Mouse (Mus musculus) lung, postnatal 10 days (tissue): ENCODE data around the gene Snx17.
"Not testable (repeated sequence)": the region's sequence is repeated elsewhere in the genome, so short reads cannot be mapped to it uniquely, and the experiment has no call there.

Experiments used
- DNase-seq: peaks from one replicate; pipeline ENCODE4 v3.0.0; 2021

Gene Snx17

GRCm38 (mm10) chr5:31197072-31197471 is 4.0 kb downstream of the Snx17 start:
- no peak for DNase-seq

GRCm38 (mm10) chr5:31198170-31198569 is 5.1 kb downstream of the Snx17 start:
- DNase-seq: no peak

- no peak for DNase-seq
These were observed 5.7 kb downstream of the Snx17 start for GRCm38 (mm10) chr5:31198616-31199320.

- DNase-seq: no peak
These were observed 6.4 kb downstream of the Snx17 start for GRCm38 (mm10) chr5:31199321-31199892.

- DNase-seq: peak; percentile 29
These were observed 6.9 kb downstream of the Snx17 start for GRCm38 (mm10) chr5:31199893-31200292.

GRCm38 (mm10) chr5:31200327-31200768 is 7.3 kb downstream of the Snx17 start:
- DNase-seq: peak; percentile 24

- DNase-seq: no peak
These were observed 8.2 kb downstream of the Snx17 start for GRCm38 (mm10) chr5:31201042-31201741.

- DNase-seq: peak; percentile 98
These were observed 8.9 kb downstream of the Snx17 start, which contains the start of gene Zfp513 for GRCm38 (mm10) chr5:31201742-31202590. TSS of gene Zfp513 (minus strand) at chr5:31202303.

GRCm38 (mm10) chr5:31202933-31203332 is 9.9 kb downstream of the Snx17 start:
- no peak for DNase-seq

GRCm38 (mm10) chr5:31203866-31204265 is 10.8 kb downstream of the Snx17 start:
- DNase-seq: no peak

- no peak for DNase-seq
These were observed 11.4 kb downstream of the Snx17 start for GRCm38 (mm10) chr5:31204421-31204820.

- DNase-seq: not testable (repeated sequence)
These were observed 23.5 kb downstream of the Snx17 start for GRCm38 (mm10) chr5:31216554-31216953.

GRCm38 (mm10) chr5:31218294-31218693 is 25.3 kb downstream of the Snx17 start:
- no peak for DNase-seq

- DNase-seq: peak; percentile 52
These were observed 26.0 kb downstream of the Snx17 start for GRCm38 (mm10) chr5:31219070-31219469.

GRCm38 (mm10) chr5:31219474-31219873 is 26.4 kb downstream of the Snx17 start:
- no peak for DNase-seq

- DNase-seq: peak; percentile 58
These were observed 27.0 kb downstream of the Snx17 start for GRCm38 (mm10) chr5:31219911-31220447.

GRCm38 (mm10) chr5:31220448-31221303 is 27.6 kb downstream of the Snx17 start, which contains the start of gene Ppm1g:
TSS of gene Ppm1g (minus strand) at chr5:31220687.
- peak; percentile 98 for DNase-seq

GRCm38 (mm10) chr5:31221304-31221945 is 28.4 kb downstream of the Snx17 start:
- DNase-seq: peak; percentile 61

- DNase-seq: no peak
These were observed 29.7 kb downstream of the Snx17 start for GRCm38 (mm10) chr5:31222696-31223095.

- no peak for DNase-seq
These were observed 33.6 kb downstream of the Snx17 start for GRCm38 (mm10) chr5:31226641-31227040.
